Comparison of ENCODE assay signal across 8 mouse cellular contexts in the genomic region with DNA sequence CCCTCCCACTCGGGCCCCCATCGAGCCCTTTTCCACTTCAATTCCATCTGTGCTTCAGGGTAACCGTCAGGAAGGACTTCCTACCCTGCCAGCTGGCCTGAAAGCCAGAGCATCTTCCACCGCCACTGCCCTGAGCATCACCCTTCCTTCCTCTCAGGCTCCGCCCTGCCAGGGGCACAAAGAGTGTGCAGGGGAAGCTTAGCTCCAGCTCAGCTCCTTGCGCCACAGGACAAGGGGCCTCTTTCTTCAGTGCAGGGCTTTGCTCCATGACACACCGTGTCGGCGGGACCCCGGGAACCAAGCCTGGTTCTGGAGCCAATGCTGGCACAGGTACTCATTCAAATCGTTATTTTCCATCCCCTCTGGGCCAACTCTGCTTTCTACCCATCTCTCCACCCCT.
A peak's percentile ranks its signal among the peaks of the same experiment; 100 is the strongest.
DNase-seq lines count a peak whose midpoint lies in the region; ATAC-seq lines count a peak whose summit lies in the region.

No protein-coding gene starts in this region.

- ATAC-seq in megakaryocyte progenitor cell, adult 5-6 weeks (replicated peaks; ENCODE audit: poor library complexity): peak; percentile 51

- peak; percentile 17 to 18 for DNase-seq in adrenal gland, postnatal 36 days
- DNase-seq in adrenal gland, adult (ENCODE audit: inconsistent age in 2 of 2, low spot score in 1 of 2): no peak
- peak; percentile 43 for DNase-seq in left cerebral cortex, postnatal 4 days
- no peak for DNase-seq in left cerebral cortex, postnatal 14 days (ENCODE audit: low spot score in 2 of 2)
- peak; percentile 4 for DNase-seq in induced T-regulatory cell, adult 2 months (ENCODE audit: low read depth)
- no peak for DNase-seq in left cerebral cortex, adult 18-20 months (ENCODE audit: low spot score in 2 of 2)
- DNase-seq in testis, postnatal 14 days (ENCODE audit: low spot score): no peak

- intact Hi-C loops in left cerebral cortex, postnatal 4 days (cut with DNase I): no loop called here
- intact Hi-C loops in left cerebral cortex, postnatal 14 days (cut with DNase I): no loop called here

Comparison
In these comparisons a context has a peak if more than half of its experiments do, and no peak if none do; other contexts are left out.
1. DNase-seq: peak in adrenal gland, postnatal 36 days (2 of 2), left cerebral cortex, postnatal 4 days (single experiment) and induced T-regulatory cell, adult 2 months (single experiment); none in adrenal gland, adult (0 of 2), left cerebral cortex, postnatal 14 days (0 of 2), left cerebral cortex, adult 18-20 months (0 of 2) and testis, postnatal 14 days (single experiment).